Mouse (Mus musculus): ENCODE data around the gene BC005537. TPM values are rescaled to one million over a fixed set of nuclear protein-coding genes. Genes with fewer than 3 reads are reported as not detected.
"Not testable (repeated sequence)": the region's sequence is repeated elsewhere in the genome, so short reads cannot be mapped to it uniquely, and the experiment has no call there.

Gene BC005537
- polyA plus RNA-seq (2012; rRNA removed), result 23.9 and 29.0 TPM in 2 replicates

DNA sequence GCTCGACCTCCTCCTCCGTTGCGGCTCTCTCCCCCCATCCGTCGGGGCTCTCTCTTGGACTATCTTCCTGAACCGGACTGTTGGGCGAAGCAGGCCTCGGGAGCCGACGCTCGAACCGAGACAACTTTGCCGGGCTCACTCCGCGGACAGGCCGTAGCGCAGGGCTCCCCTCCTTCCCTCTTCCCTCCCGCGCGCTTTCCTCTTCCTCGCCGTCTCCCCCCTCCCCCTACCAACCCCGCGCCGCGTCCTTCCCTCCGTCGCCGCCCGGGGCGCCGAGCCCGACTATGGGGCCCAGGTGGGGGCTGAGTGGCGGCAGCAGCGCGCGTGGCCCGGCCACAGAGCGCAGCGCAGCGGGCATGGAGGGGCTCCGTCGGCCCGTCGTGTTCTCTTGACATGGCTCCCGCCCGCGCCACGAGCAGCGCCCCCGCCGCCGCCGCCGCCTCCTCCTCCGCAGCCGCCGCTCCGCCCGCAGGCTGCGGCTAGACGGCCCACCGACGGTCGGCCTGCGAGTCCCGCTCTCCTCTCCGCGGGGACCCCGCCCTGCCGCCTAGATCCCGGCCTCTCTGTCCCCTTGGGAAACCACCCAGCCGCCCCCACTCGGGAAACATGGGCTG is at the start of gene BC005537:
BC005537 (plus strand) TSS at position 350 of the 614 bp plus-strand sequence.
- WGBS, result under 1% methylated on average over 55 of the region's 74 CpGs
- no peak for DNase-seq (ENCODE audit: low read depth, low spot score)

DNA sequence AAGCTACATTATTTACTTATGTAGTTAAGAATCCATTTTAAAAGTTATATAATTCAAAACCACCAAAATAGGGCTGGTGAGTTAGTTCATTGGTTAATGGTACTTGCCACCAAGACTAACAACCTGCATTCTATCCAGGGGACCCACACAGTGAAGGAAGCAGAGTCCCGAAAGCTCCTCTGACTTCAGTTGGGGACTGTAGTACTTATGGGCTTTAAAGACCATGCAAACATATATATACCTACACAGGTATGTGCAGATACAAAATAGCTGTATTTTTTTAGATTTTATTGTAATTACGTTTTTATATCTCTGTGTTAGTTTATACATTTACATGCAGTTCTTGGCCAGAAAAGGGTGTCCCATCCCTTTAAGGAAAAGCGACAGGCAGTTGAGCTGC is 44.7 kb upstream of the BC005537 start:
- no peak for DNase-seq (ENCODE audit: low read depth, low spot score)
- 96% methylated on average over 3 of the region's 3 CpGs for WGBS

- 77% methylated on average over 12 of the region's 12 CpGs for WGBS
Observed at GRCm38 (mm10) chr13:24757820-24758564, 43.5 kb upstream of the BC005537 start.

DNA sequence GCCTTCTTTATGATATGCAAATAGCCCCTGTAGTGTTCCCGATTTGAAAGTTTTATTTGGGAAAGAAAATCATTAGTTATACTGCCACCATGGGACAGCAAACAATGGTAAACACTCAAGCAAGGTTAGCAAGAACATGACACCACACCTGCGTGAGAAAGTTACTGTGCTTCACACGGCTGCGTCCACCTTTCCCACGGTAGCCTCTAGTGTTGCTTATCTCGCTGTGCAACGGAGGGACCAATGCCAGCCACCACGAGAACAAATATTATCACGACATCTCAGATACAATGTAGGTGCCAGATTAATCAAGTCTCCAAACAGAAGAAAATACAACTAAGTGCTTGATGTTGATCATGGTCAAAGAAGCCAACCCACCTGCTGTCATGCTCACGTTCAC is 42.0 kb upstream of the BC005537 start:
- 47% methylated on average over 10 of the region's 10 CpGs for WGBS
- DNase-seq (ENCODE audit: low read depth, low spot score), result no peak

More at GRCm38 (mm10) chr13:24757820-24758564, 43.5 kb upstream of the BC005537 start:
- no peak for DNase-seq (ENCODE audit: low read depth, low spot score)

GRCm38 (mm10) chr13:24760351-24760870 is 41.0 kb upstream of the BC005537 start:
- 26% methylated on average over 5 of the region's 5 CpGs for WGBS
- peak; percentile 18 for DNase-seq (ENCODE audit: low read depth, low spot score)

DNA sequence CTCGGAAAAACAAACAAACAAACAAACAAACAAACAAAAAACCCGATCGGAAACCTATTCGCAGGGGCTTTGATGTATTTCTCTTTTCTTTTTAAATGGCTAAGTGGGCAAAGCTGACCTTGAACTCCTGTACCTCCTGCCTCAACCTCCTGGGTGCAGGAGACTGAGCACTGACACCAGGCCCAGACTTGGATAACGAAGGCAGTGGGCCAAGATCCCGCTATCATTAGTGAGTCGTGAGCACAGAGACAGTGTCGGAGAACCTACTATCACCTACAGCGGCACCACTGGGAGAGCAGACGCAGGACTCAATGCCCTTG is 40.4 kb upstream of the BC005537 start:
- WGBS, result 2% methylated on average over 10 of the region's 10 CpGs
- DNase-seq (ENCODE audit: low read depth, low spot score), result no peak

- WGBS, result under 1% methylated on average over 79 of the region's 79 CpGs
- DNase-seq (ENCODE audit: low read depth, low spot score), result peak; percentile 57
Observed at GRCm38 (mm10) chr13:24761403-24762227, 39.8 kb upstream of the BC005537 start, which contains the start of gene Gmnn. Gmnn (minus strand) TSS chr13:24761923.

DNA sequence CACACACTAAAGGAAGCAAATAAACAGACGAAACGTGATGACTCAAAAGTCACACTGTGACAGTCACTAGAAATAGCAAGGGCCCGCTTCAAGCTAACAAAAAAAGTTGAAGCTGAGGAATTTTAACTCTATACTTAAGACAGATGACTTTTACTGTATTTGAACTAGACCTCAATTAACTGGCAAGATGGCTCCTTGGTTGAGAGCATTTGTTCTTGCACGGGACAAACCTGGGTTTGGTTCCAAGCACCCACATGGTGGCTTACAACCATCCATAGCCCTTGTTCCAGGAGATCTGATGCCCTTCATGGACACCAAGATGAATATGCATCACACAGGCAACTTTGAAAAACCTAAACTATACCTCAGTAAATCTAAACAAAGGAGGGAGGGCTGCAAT is 39.2 kb upstream of the BC005537 start:
- DNase-seq (ENCODE audit: low read depth, low spot score), result no peak
- 13% methylated on average over 4 of the region's 4 CpGs for WGBS

DNA sequence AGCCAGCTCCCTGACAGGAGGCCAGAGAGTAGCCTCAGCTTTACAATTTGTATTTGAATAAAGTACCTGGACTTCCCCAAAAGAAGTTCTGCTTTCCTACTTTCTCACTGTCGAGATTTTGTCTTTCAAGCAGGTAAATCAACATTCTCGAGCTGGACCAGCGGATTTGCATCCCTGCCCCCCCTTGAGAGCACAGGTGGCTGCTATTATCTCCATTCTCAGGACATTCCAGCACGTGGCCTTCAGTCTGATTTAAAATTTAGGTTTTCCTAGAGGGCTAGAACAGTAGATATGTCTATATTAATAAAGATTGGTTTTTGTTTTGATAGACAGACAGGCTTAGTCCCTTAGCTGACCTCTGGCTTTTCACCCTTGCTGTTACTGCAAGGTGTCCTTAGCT is 33.6 kb upstream of the BC005537 start:
- 66% methylated on average over 4 of the region's 4 CpGs for WGBS
- not testable (repeated sequence) for DNase-seq (ENCODE audit: low read depth, low spot score)

DNA sequence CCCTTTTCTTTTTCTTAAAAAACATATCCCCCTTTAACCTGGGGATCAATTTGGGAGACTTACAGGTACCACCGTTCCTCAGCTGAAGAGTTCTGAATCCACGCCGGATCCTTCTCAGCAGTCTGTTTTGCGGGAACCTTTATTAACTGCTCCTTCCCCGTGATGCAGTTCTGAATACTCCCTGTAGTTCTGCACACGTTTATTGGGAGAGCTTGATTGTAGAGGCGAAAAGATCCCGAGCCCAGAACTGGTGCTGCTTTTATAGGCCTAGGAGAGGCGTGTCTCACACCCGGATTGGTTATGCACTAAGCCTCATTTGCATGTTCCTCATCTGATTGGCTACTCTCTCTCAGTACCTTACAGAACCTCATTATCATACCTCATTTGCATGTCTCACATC is 30.0 kb upstream of the BC005537 start:
- 92% methylated on average over 10 of the region's 10 CpGs for WGBS
- not testable (repeated sequence) for DNase-seq (ENCODE audit: low read depth, low spot score)

DNA sequence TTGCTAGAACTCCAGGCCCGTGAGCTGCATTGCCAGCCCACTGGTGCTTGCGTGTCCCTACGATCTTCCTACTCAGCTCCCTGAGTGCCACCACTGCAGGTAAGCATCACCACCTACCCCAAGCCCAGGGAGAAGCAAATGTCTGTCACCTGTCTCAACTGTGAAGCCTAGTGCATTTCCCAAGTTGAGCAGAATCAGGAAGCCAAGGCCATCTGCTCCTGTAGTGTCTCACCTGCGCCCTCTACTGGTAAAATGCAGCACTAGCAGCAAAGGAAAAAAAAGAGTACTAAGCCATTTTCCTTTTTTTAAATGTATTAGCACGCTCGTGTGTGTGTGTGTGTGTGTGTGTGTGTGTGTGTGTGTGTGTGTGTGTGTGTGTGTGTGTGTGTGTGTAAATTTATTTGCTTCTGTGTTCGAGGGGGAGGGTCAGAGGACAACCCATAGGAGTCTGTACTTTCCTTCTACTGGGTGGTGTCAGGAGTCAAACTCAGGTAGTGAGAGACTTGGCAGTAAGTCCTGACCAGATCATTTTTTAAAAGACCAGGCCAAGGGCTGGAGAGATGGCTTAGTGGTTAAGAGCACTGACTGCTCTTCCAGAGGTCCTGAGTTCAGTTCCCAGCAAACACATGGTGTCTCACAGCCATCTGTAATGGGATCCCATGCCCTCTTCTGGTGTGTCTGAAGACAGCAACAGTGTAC is 25.2 kb upstream of the BC005537 start:
- WGBS, result 42% methylated on average over 7 of the region's 7 CpGs

GRCm38 (mm10) chr13:24778026-24778425 is 23.4 kb upstream of the BC005537 start:
- WGBS, result 83% methylated on average over 2 of the region's 2 CpGs

More for the DNA sequence above, 25.2 kb upstream of the BC005537 start:
- peak; percentile 52 for DNase-seq (ENCODE audit: low read depth, low spot score)

DNA sequence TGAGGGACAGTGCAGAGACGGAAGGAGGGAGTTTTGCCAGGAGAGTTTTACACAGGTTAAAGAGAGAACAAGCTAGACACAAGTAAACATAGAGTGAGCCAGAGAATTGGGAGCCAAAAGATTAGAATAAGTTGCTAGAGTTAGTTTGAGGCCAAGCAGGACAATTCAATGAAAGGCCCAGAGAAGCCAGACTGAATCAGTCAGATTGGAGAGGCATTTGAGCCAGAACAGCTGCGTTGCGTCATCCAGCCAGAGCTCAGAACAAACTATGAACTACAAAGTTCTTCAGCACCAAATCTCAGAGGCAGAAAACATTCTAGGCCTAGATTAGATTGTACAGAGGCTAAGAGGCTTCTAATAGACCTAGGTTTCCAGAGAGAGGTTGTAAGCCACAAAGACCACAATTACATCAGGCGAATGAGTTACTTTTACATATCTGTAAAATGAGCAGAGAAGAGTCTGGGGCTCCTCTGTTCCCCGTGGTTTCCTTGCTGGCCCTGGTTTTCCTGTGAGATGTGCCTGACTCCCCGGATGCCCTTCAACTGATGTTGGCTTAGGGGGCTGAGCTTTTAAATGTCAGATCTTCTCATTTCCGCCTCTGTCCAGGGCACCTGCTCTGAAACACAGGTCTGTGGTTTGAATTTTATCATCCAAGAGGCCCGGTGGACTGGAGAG is 22.6 kb upstream of the BC005537 start:
- no peak for DNase-seq (ENCODE audit: low read depth, low spot score)
- WGBS, result 83% methylated on average over 8 of the region's 8 CpGs

More at GRCm38 (mm10) chr13:24778026-24778425, 23.4 kb upstream of the BC005537 start:
- no peak for DNase-seq (ENCODE audit: low read depth, low spot score)

- no peak for DNase-seq (ENCODE audit: low read depth, low spot score)
- 20% methylated on average over 5 of the region's 5 CpGs for WGBS
Observed at GRCm38 (mm10) chr13:24781916-24782315, 19.5 kb upstream of the BC005537 start.

DNA sequence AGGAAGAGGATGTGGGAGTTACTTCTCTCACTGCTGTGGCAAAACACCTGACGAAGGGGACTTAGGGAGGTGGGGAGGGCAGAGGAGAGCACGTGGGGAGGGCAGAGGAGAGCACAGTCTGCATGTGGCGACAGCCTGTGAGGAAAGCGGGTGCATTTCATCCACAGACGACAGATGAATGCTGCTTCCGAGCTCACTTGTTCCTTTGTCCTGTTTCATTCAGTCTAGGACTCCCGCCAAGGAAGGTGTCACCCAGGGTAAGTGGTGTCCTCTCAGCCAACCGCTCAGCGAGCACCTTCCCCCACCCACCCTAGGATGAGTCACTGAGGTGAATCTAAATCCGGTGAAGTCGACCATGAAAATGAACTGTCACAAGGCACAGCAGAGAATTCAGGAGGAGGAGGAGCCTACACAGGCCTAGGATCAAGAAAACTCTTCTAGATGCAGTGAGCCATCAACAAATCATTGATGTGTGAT is 15.4 kb upstream of the BC005537 start:
- no peak for DNase-seq (ENCODE audit: low read depth, low spot score)
- 65% methylated on average over 11 of the region's 11 CpGs for WGBS

DNA sequence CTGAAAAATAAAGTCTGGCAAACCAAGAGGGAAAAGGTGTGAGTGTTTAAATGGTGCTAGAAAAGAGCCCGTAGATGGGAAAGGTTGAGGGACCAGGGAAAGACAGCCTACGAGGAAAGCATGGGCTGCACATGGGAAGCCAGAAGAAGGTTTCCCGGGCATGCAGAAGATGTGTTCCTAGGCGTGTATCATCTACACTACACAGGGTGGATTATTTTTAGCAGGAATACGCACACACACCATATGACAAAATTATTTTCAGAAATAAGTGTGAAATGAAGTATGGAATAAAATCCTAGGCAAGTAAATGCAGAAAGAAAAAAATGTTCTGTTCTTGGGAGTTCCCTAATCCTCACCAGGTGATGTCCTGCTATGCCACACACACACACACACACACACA is 14.0 kb upstream of the BC005537 start:
- 90% methylated on average over 5 of the region's 5 CpGs for WGBS
- DNase-seq (ENCODE audit: low read depth, low spot score), result no peak

- 43% methylated on average over 2 of the region's 2 CpGs for WGBS
- DNase-seq (ENCODE audit: low read depth, low spot score), result no peak
Observed at GRCm38 (mm10) chr13:24791349-24791748, 10.1 kb upstream of the BC005537 start.

DNA sequence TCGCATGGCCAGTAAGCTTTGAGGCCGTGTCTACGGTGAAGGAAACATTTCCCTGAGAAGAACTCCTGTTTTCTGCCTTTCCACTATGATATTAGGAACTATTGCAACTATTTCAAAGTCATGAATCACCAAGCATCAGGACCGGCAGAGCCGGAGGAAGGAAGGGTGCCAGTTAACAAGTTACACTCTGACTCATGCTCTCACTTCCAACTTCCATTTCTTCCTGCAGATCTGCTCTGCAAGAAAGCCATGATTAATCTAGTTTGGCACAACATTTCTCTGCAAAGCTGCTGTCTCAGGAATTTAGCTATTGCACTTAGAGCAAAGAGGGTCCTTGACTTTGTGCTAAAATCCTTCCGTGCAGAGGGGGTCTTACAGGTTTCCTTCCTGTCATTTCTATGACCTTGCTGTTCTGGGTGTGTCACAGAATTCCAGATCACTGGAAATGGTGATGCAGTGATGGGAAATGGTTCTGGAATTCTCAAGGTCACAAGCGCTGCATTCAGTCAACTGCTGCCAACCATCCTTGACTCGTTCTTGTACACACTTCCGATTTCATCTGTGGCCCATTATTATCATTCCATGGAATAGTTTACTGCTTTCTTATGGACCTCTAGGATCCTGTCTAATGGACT is 8.9 kb upstream of the BC005537 start:
- WGBS, result 75% methylated on average over 9 of the region's 9 CpGs
- no peak for DNase-seq (ENCODE audit: low read depth, low spot score)

All from large intestine, adult 2 months (tissue).